Mouse (Mus musculus) embryonic facial prominence, embryonic 14.5 days (tissue): ENCODE results near the gene Mbtd1. TPM values are rescaled to one million over a fixed set of nuclear protein-coding genes. Genes with fewer than 3 reads are reported as not detected.
A peak's percentile ranks its signal among the peaks of the same experiment; 100 is the strongest.
"Not testable (repeated sequence)": the region's sequence is repeated elsewhere in the genome, so short reads cannot be mapped to it uniquely, and the experiment has no call there.

Experiments used
- ATAC-seq: fragments of 200-750 bp; cut with Nextera tagmentation; 2 replicates; pipeline ENCODE4 v1.8.0; 2017; ENCODE audit warnings: low read depth, moderate number of reproducible peaks, moderate TSS enrichment
- DNase-seq: peaks from one replicate; pipeline ENCODE4 v3.0.0-alpha.2; 2015; ENCODE audit warnings: low spot score
- H3K27ac ChIP-seq: fragments of 300-500 bp; sonication (generic); replicated peaks from 2 replicates; pipeline ENCODE4 v1.5.1; 2014; ENCODE audit warnings: low read depth, mild to moderate bottlenecking, low read length, moderate library complexity
- H3K27me3 ChIP-seq: fragments of 300-500 bp; sonication (generic); replicated peaks from 2 replicates; pipeline ENCODE4 v1.6.1; 2014; ENCODE audit warnings: low read length; ENCODE audit not compliant: control insufficient read depth, insufficient read depth
- H3K36me3 ChIP-seq: fragments of 300-500 bp; sonication (generic); 2 replicates; pipeline ENCODE4 v1.6.1; 2014; ENCODE audit warnings: low read length, mixed read lengths; ENCODE audit not compliant: control insufficient read depth, insufficient read depth
- H3K4me1 ChIP-seq: fragments of 300-500 bp; sonication (generic); 2 replicates; pipeline ENCODE4 v1.6.1; 2014; ENCODE audit warnings: antibody characterized with exemption, low read length; ENCODE audit not compliant: control insufficient read depth, insufficient read depth
- H3K4me2 ChIP-seq: fragments of 300-500 bp; sonication (generic); 2 replicates; pipeline ENCODE4 v1.6.1; 2014; ENCODE audit warnings: low read depth, mild to moderate bottlenecking, low read length, moderate library complexity, mixed read lengths
- H3K4me3 ChIP-seq: fragments of 300-500 bp; sonication (generic); 2 replicates; pipeline ENCODE4 v1.5.1; 2014; ENCODE audit warnings: low read depth, mild to moderate bottlenecking, low read length
- H3K9ac ChIP-seq: fragments of 300-500 bp; sonication (generic); 2 replicates; pipeline ENCODE4 v1.6.1; 2014; ENCODE audit warnings: low read depth, mild to moderate bottlenecking, low read length, moderate library complexity, mixed read lengths
- H3K9me3 ChIP-seq: fragments of 300-500 bp; sonication (generic); 2 replicates; pipeline ENCODE4 v1.6.1; 2016; ENCODE audit warnings: low read length; ENCODE audit not compliant: control insufficient read depth
- whole genome bisulfite sequencing: fragments of 180-500 bp; shearing (Covaris S2); extraction: QIAGEN DNeasy Blood & Tissue Kit; methylation state at CpG from one replicate; pipeline ENCODE4 v1.1.7; 2014; 5-methylcytosine and 5-hydroxymethylcytosine counted together
- polyA plus RNA-seq: library from polyadenylated mRNA; unstranded; fragments of >200 nt; fragmentation: Nextera tagmentation; extraction: Ambion mirVana; gene quantifications from 2 replicates; pipeline ENCODE4 v1.2.1, GENCODE M21; 2014

Mbtd1 gene
- polyA plus RNA-seq, 1 experiment from 2014 or later = 17.3 TPM

DNA sequence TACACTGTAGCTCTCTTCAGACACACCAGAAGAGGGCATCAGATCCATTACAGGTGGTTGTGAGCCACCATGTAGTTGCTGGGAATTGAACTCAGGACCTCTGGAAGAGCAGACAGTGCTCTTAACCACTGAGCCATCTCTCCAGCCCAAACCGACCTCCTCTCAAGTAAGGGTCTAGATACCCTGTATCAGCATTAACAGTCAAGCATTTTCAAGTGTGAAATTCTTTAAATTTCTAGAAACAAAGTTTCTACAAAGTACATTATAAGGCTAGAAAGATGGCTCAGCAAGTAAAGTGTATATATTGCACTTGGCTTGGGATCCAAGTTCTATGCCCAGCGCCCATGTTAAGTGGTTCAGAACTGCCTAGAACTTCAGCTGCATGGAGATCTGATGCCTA, 29.4 kb downstream of the Mbtd1 start:
- H3K4me2 ChIP-seq, H3K9me3 ChIP-seq, DNase-seq, H3K4me1 ChIP-seq, H3K27ac ChIP-seq, H3K9ac ChIP-seq, ATAC-seq, H3K27me3 ChIP-seq, H3K4me3 ChIP-seq: not testable (repeated sequence)
- peaks cover 85% of the 10 kb centered on the region for H3K36me3 ChIP-seq
- 95% methylated on average over 2 of the region's 2 CpGs for WGBS

DNA sequence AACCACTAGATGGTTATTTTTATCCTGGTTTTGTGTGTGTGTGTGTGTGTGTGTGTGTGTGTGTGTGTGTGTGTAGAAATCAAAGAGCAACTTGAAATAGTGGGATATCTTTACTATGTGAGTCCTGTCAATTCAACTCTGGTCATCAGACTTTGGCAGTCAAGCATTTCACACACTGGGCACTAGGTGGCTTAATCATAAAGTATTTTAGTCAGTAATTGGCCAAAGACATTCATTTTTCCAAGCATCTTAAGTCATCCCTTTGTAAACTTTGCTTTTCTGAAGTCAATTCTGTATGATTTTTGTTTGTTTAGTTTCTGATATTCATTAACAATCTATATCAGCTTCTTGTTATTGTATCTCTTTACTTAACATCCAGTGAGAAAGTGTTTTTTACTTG, 43.5 kb downstream of the Mbtd1 start:
- Histone ChIP-seq H3K4me2 (no peak overlapping the region), H3K4me1 (no peaks in the 10 kb centered on the region), H3K9ac (no peak overlapping the region), H3K27ac (no peak overlapping the region), H3K4me3 (no peak overlapping the region), H3K27me3 (no peaks in the 10 kb centered on the region), H3K36me3 (peaks cover 88% of the 10 kb centered on the region), H3K9me3 (no peaks in the 10 kb centered on the region)
- no peak for ATAC-seq
- DNase-seq = no peak

DNA sequence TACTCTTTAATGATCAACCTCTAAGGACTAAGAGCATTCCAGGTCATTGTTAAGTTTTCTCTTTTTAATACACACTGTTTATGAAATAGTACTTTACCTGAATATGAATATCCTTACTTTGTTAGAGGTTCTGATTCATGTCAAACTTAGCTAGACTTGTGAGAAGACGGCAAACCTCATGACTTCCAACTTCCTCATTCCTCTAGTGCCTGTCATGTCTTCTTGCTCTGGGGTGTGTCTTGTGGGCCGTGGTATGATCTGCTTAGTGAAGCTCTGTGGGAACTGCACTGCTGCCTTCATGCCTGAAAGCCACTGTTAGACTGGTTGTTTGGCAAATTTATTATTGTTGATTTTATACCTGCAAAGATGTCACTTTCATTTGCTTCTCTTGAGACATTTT, 55.3 kb downstream of the Mbtd1 start:
- Histone ChIP-seq H3K27me3 (no peaks in the 10 kb centered on the region), H3K9ac (no peak overlapping the region), H3K4me2 (no peak overlapping the region), H3K4me1 (no peaks in the 10 kb centered on the region), H3K27ac (no peak overlapping the region), H3K4me3 (no peak overlapping the region), H3K36me3 (peaks cover 66% of the 10 kb centered on the region), H3K9me3 (no peaks in the 10 kb centered on the region)
- DNase-seq (no peak), ATAC-seq (no peak)
- WGBS = 74% methylated on average over 2 of the region's 2 CpGs

DNA sequence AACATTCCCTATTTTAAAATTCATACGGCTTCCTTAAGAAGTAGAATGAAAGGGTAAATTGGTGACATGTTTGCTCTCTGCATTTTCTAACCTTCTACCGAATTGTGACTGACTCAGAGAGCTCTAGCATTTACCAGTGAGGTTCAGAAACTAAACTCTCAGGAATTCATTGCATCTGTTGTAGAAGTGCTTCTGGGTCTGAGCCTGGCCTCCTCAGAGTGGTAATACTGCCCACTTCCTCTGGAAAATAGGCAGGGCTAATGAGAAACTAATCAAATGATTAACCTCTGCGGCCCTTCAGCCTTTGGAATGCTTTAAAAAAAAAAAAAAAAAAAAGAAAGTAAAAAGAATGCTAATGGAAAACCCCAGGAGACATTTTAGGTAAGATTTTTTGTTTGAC, 59.3 kb downstream of the Mbtd1 start:
- H3K9ac ChIP-seq = no peak overlapping the region
- no peak overlapping the region for H3K27ac ChIP-seq
- no peak for ATAC-seq

DNA sequence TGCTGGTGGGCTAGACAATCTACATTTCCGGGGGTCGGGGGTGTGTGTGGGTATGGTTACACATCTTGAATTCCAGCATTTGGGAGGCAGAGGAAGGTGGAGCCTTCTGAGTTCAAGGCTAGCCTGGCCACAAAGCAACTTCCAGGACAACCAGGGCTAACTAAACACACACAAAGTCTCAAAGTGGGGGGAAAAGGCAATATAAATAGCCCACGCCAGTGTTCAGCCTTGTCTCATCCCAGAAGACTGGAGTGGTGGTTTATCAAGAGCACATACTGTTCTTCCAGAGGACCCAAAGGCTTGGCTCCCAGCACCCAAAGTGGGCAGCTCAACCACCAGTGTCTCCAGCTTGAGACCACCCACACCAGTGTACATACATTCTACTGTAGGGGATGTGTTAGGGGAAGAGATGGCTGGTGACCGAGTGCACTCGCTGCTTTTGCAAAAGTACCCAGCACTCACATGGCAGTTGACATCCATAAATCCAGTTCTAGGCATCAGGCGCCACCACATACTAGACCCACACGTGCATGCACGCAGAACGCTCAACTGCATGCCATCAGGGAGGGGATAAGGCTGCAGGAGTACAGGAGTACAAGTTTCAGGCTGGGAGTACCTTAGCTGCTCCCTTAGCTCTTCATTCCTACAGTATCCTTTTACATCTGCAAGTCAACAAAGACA, 63.4 kb downstream of the Mbtd1 start:
- Histone ChIP-seq H3K36me3 (peaks cover 71% of the 10 kb centered on the region), H3K9ac (no peak overlapping the region), H3K27ac (no peak overlapping the region), H3K9me3 (no peaks in the 10 kb centered on the region), H3K4me2 (no peak overlapping the region), H3K27me3 (no peaks in the 10 kb centered on the region), H3K4me1 (peaks cover 10% of the 10 kb centered on the region), H3K4me3 (no peak overlapping the region)
- DNase-seq (no peak), ATAC-seq (no peak)
- whole genome bisulfite sequencing = 88% methylated on average over 9 of the region's 9 CpGs

More for the DNA sequence above, 59.3 kb downstream of the Mbtd1 start:
- Histone ChIP-seq H3K36me3 (peaks cover 56% of the 10 kb centered on the region), H3K4me1 (no peaks in the 10 kb centered on the region), H3K27me3 (no peaks in the 10 kb centered on the region), H3K4me2 (no peak overlapping the region), H3K9me3 (no peaks in the 10 kb centered on the region), H3K4me3 (no peak overlapping the region)
- DNase-seq = no peak
- WGBS = 46% methylated on average over 3 of the region's 3 CpGs

DNA sequence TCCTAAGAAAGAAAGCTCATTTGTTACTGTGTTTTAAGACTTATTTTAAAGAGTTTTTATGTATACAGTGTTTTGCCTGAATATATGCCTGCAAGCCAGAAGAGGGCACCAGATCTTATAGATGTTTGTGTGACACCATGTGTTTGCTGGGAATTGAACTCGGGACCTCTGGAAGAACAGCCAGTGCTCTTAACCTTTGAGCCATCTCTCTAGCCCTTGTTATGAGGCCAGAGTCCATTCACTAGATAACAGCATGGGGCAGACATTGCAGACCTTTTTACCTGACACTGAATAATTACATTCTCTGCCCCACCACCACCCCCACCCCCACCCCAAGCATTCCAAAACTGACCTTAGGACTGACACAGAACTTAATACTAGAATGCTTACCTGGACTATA, 64.4 kb downstream of the Mbtd1 start:
- H3K9ac ChIP-seq = no peak overlapping the region
- H3K4me3 ChIP-seq = no peak overlapping the region
- H3K36me3 ChIP-seq = peaks cover 63% of the 10 kb centered on the region
- peaks cover 13% of the 10 kb centered on the region for H3K4me1 ChIP-seq
- ATAC-seq = no peak
- no peak overlapping the region for H3K27ac ChIP-seq
- 91% methylated on average over 1 of the region's 1 CpGs for WGBS
- no peaks in the 10 kb centered on the region for H3K9me3 ChIP-seq
- H3K4me2 ChIP-seq = no peak overlapping the region
- no peak for DNase-seq
- H3K27me3 ChIP-seq = no peaks in the 10 kb centered on the region

DNA sequence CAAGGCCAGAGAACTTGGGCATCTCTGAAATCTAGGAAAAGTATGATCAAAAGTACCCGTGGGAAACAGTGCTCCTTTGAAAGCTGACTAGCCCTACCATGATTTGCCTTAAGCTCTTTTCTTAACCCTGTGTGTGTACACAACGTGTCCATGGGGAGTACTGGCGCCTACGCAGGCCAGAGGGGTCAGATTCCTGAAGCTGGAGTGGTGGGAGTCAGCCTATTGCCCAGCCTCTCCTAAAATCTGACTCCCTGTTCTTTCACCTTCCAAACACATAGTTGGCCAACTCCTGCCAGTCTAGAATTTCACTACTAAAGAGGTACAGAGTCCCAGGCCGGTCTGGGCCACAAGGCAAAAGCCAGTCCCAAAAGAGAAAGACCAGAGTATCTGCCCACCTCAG, 66.7 kb downstream of the Mbtd1 start:
- Histone ChIP-seq H3K4me1 (peaks cover 17% of the 10 kb centered on the region), H3K27ac (no peak overlapping the region), H3K4me2 (0 out of 2 replicates have a peak overlapping the region, but pooled peaks have one; percentile 7), H3K9ac (no peak overlapping the region), H3K4me3 (no peak overlapping the region), H3K9me3 (no peaks in the 10 kb centered on the region), H3K36me3 (peaks cover 54% of the 10 kb centered on the region), H3K27me3 (no peaks in the 10 kb centered on the region)
- 44% methylated on average over 5 of the region's 5 CpGs for WGBS
- no peak for DNase-seq
- ATAC-seq = no peak

DNA sequence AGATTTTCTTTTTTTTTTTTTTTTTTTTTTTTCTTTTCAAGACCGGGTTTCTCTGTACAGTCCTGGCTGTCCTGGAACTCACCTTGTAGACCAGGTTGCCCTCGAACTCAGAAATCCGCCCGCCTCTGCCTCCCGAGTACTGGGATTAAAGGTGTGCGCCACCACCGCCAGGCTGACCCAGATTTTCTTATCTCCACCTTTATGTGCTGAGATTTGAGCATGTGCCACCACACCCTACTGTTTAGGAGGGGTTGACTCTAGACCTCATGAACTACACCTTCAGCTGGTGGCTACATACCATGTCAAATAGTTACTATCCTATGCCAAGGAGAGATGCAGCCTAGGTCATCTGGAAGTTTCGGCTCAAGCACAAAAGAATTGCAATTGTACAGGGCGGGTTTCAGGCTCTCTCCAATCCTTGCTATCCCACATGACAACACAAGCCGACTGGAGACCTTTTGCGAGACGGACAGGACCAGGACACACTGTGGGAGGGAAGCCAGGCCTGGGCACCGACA, 69.1 kb downstream of the Mbtd1 start:
- Histone ChIP-seq H3K4me1 (peaks cover 17% of the 10 kb centered on the region), H3K9ac (peak overlapping the region; percentile 67), H3K27ac (peak overlapping the region; percentile 89; the same call in 1 of the 2 replicates), H3K9me3 (no peaks in the 10 kb centered on the region), H3K4me3 (peak overlapping the region; percentile 55), H3K36me3 (peaks cover 62% of the 10 kb centered on the region), H3K4me2 (peak overlapping the region; percentile 76), H3K27me3 (no peaks in the 10 kb centered on the region)
- WGBS = 40% methylated on average over 13 of the region's 13 CpGs
- no peak for DNase-seq
- ATAC-seq = no peak
